Mouse (Mus musculus) gastrocnemius, adult 2 months (tissue): ENCODE measurements around the gene Trarg1. TPM values are rescaled to one million over a fixed set of nuclear protein-coding genes. Genes with fewer than 3 reads are reported as not detected.

Source experiments
- DNase-seq: peaks from one replicate; pipeline ENCODE4 v3.0.0; 2022
- H3K27ac ChIP-seq: fragments of 200-600 bp; 2 replicates; pipeline ENCODE4 v1.8.1; 2022; ENCODE audit warnings: mild to moderate bottlenecking
- H3K4me3 ChIP-seq: fragments of 200-600 bp; 2 replicates; pipeline ENCODE4 v1.8.1; 2022; ENCODE audit warnings: mild to moderate bottlenecking, moderate library complexity
- CTCF ChIP-seq: fragments of 200-600 bp; IDR thresholded peaks from 2 replicates; pipeline ENCODE4 v1.8.1; 2022; ENCODE audit warnings: antibody characterized with exemption, mild to moderate bottlenecking, moderate library complexity
- intact Hi-C: fragments of 180-260 bp; cut with DNase I; formaldehyde crosslinking; loops from one replicate; pipeline ENCODE4 v1.15.1; 2025
- total RNA-seq, 2 experiments: library from RNA; stranded (reverse); gene quantifications; 2 replicates each; pipeline ENCODE4 v1.2.3; 2021

Gene Trarg1
- total RNA-seq, 2 experiments from 2014 or later = 0.77 to 0.84 TPM

- intact Hi-C loops = loop anchor here (2.0 kb wide), 1 partner anchor 68 kb away; no protein-coding TSS in a partner anchor
- Histone ChIP-seq H3K27ac (no peak overlapping the region), H3K4me3 (no peak overlapping the region)
- peak; percentile 61 for TF ChIP-seq CTCF
- peak; percentile 81 for DNase-seq
Measured at GRCm38 (mm10) chr11:76744550-76744949, 64.9 kb downstream of the Trarg1 start.

- DNase-seq = no peak
- Histone ChIP-seq H3K27ac (no peak overlapping the region), H3K4me3 (no peak overlapping the region)
- intact Hi-C loops = loop anchor here (2.0 kb wide), 1 partner anchor 69 kb away; no protein-coding TSS in a partner anchor
- 0 out of 2 replicates have a peak, but pooled peaks have one; percentile 2 for TF ChIP-seq CTCF
Measured at GRCm38 (mm10) chr11:76745921-76746320, 66.3 kb downstream of the Trarg1 start.

Other genes starting within 250 kb of the Trarg1 start
- gene Abr, start 57.5 kb upstream of the Trarg1 start, total RNA-seq = 10 to 100 TPM; 10.2 to 19.2 TPM
- gene Bhlha9, start 7.3 kb upstream of the Trarg1 start, total RNA-seq = not detected
- 10 to 100 TPM; 19.8 to 26.1 TPM for gene Gosr1, start 83.8 kb downstream of the Trarg1 start, total RNA-seq
- 10 to 100 TPM; 25.7 to 30.5 TPM for gene Cpd, start 167.2 kb downstream of the Trarg1 start, total RNA-seq
- gene Tmigd1, start 222.4 kb downstream of the Trarg1 start, total RNA-seq = under 1 TPM in 1 of 2 experiments, not detected in 1; 0.26 TPM
- gene Blmh, start 245.0 kb downstream of the Trarg1 start, total RNA-seq = 10 to 100 TPM; 27.2 to 35.2 TPM